Mouse (Mus musculus) liver, embryonic 14.5 days (tissue): ENCODE results near the gene Popdc2. TPM values are rescaled to one million over a fixed set of nuclear protein-coding genes. Genes with fewer than 3 reads are reported as not detected.

Experiments used
- ATAC-seq: fragments of 200-750 bp; cut with Nextera tagmentation; 2 replicates; pipeline ENCODE4 v1.8.0; 2017; ENCODE audit warnings: moderate number of reproducible peaks, mild to moderate bottlenecking, moderate library complexity; ENCODE audit not compliant: insufficient read depth
- DNase-seq, 3 experiments: peaks; one replicate each; pipeline ENCODE4 v3.0.0-alpha.2; 2012 to 2013; ENCODE audit warnings: low read depth in 3 of 3, low spot score in 3 of 3
- H3K27ac ChIP-seq: fragments of 300-500 bp; sonication (generic); 2 replicates; pipeline ENCODE4 v1.5.1; 2014; ENCODE audit warnings: moderate library complexity, mild to moderate bottlenecking, control low read depth, inconsistent platforms
- H3K27me3 ChIP-seq: fragments of 300-500 bp; sonication (generic); 2 replicates; pipeline ENCODE4 v1.6.1; 2014; ENCODE audit warnings: mild to moderate bottlenecking, low read length, moderate library complexity; ENCODE audit not compliant: control insufficient read depth, insufficient read depth
- H3K36me3 ChIP-seq: fragments of 300-500 bp; sonication (generic); replicated peaks from 2 replicates; pipeline ENCODE4 v1.6.1; 2014; ENCODE audit warnings: low read depth; ENCODE audit not compliant: control insufficient read depth, insufficient read depth
- H3K4me1 ChIP-seq, 2 experiments: fragments of 200-500 bp in 1 of 2; fragments of 300-500 bp in 1 of 2; sonication (generic) in 1 of 2; replicated peaks; 2 replicates each; pipeline ENCODE4 v1.6.1; 2012 to 2014; ENCODE audit warnings: antibody characterized with exemption in 1 of 2, inconsistent platforms in 1 of 2, low read length in 1 of 2; ENCODE audit not compliant: control insufficient read depth in 2 of 2, insufficient read depth in 2 of 2
- H3K4me2 ChIP-seq: fragments of 300-500 bp; sonication (generic); 2 replicates; pipeline ENCODE4 v1.6.1; 2014; ENCODE audit warnings: low read depth, mild to moderate bottlenecking, control low read depth, moderate library complexity
- H3K4me3 ChIP-seq, 2 experiments: fragments of 200-500 bp in 1 of 2; fragments of 300-500 bp in 1 of 2; sonication (generic) in 1 of 2; 2 replicates each; pipeline ENCODE4 v1.5.1; 2012 to 2014; ENCODE audit warnings: low read depth in 2 of 2, low read length in 2 of 2, mild to moderate bottlenecking in 2 of 2, control low read depth in 1 of 2, inconsistent platforms in 1 of 2, moderate library complexity in 1 of 2; ENCODE audit not compliant: insufficient read depth in 1 of 2
- H3K9ac ChIP-seq: fragments of 300-500 bp; sonication (generic); replicated peaks from 2 replicates; pipeline ENCODE4 v1.6.1; 2014; ENCODE audit warnings: mild to moderate bottlenecking, control low read depth, moderate library complexity
- H3K9me3 ChIP-seq: fragments of 300-500 bp; sonication (generic); 2 replicates; pipeline ENCODE4 v1.6.1; 2016; ENCODE audit warnings: low read length, mixed read lengths; ENCODE audit not compliant: control insufficient read depth
- CTCF ChIP-seq: IDR thresholded peaks from 2 replicates; pipeline ENCODE4 v1.5.1; 2016; ENCODE audit warnings: antibody characterized with exemption, low read depth, control low read depth
- EP300 ChIP-seq: IDR thresholded peaks from 2 replicates; pipeline ENCODE4 v1.6.1; 2016; ENCODE audit warnings: antibody characterized with exemption, low read depth
- WGBS: fragments of 180-500 bp; shearing (Covaris S2); extraction: QIAGEN DNeasy Blood & Tissue Kit; methylation state at CpG from one replicate; pipeline ENCODE4 v1.1.7; 2014; ENCODE audit not compliant: insufficient replicate concordance; 5-methylcytosine and 5-hydroxymethylcytosine counted together
- polyA plus RNA-seq, 2 experiments: library from polyadenylated mRNA; depleted of rRNA in 1 of 2; stranded (reverse) in 1 of 2; unstranded in 1 of 2; fragments of >200 nt; fragmentation: Nextera tagmentation in 1 of 2; extraction: Ambion mirVana in 1 of 2; gene quantifications; 2 replicates each; pipeline versions ENCODE4 v1.2.1 to v1.2.3; 2012 to 2014

Popdc2 gene
- polyA plus RNA-seq, 2 experiments = 23.2 to 24.5 TPM

DNA sequence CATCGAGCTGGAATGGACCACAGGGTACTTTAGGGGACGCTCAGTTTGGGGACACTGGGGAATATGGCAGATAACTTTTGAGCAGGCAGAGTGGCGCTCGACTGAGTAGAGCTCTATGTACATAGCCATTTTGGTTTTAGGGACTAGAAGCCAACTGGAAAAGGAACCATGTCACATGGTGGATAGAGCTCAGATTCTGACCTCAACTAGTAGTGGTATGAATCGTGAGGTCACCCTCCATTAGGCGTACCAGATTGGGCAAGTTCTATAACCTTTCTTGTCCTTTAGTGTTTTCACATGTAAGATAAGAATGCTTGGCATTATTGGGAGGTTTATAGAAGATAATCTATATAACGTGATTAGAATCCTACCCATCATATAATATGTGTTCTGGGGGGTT is 28.3 kb downstream of the Popdc2 start:
- no peaks in the 10 kb centered on the region for H3K9me3 ChIP-seq
- ATAC-seq (no peak), DNase-seq (no peak)
- H3K4me2 ChIP-seq = no peak overlapping the region
- H3K27ac ChIP-seq = no peak overlapping the region
- H3K4me1 ChIP-seq = peaks cover 14 to 29% of the 10 kb centered on the region in 2 experiments
- H3K27me3 ChIP-seq = no peaks in the 10 kb centered on the region
- TF ChIP-seq CTCF (no peak), EP300 (no peak)
- WGBS = 72% methylated on average over 7 of the region's 7 CpGs
- H3K9ac ChIP-seq = no peak overlapping the region
- no peak overlapping the region for H3K4me3 ChIP-seq
- no peaks in the 10 kb centered on the region for H3K36me3 ChIP-seq

DNA sequence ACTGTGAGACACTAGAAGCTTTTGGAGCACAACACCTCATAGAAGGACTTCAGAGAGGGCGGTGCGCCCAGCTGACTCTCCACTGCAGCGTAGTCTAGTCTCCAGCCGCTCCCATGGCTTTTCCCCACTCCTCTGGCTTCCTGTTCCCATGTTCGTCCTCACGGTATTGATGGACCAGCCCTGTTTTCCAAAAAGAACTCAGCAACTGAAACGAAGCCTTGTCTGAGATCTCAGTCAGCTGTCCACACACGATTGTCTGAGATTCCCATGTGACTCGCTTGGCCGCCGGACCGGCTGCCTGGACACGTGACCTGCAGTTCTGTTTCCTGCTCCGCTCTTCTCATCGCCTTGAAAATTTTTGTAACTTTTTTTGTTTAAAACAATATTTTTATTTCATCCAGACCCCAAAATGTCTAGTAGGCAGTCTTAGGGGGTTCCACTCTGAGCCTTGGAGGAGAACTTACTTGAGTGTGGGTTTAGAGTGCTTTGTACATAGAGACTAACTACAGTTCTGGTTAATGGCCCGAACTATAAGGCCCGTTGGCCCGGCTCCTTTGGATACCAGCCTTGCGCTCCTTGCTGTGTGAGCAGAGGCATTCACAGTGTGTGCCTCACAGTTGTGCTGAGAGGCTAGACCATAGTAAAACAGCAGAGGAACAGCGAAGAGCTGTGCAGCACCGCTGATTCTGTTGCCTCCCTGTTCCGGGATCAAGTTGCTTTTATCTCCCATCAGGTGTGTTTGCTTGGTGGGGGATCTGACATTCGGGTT is 30.3 kb downstream of the Popdc2 start:
- Histone ChIP-seq H3K9me3 (no peaks in the 10 kb centered on the region), H3K27ac (no peak overlapping the region), H3K36me3 (no peaks in the 10 kb centered on the region), H3K9ac (no peak overlapping the region), H3K27me3 (no peaks in the 10 kb centered on the region), H3K4me3 (no peak overlapping the region), H3K4me2 (no peak overlapping the region), H3K4me1 (peaks cover 4 to 20% of the 10 kb centered on the region in 2 experiments)
- ATAC-seq (no peak), DNase-seq (no peak)
- 78% methylated on average over 23 of the region's 23 CpGs for WGBS
- TF ChIP-seq CTCF = no peak
- no peak for TF ChIP-seq EP300

DNA sequence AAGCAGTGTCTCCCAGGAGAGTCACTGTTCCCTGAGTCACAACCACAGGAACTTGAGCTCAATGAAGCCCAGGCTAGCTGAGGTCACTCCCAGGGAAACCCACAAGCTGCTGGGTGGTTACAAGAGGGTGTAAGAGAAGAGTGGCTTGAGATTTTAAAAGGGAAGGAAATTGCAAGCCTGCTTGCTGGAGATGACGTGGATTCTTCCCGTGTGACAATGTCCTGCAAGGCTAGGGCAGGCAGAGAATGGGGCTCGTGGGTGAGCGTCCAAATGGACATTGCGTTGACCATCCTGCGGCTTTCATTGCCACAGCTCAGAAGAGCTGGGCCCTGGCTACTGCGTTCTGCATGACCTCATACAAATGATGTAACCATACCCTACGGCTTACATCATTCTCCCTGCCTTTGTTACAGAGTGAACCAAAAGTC is 32.2 kb downstream of the Popdc2 start:
- no peaks in the 10 kb centered on the region for H3K36me3 ChIP-seq
- ATAC-seq = no peak
- H3K4me1 ChIP-seq = peaks cover 0 to 20% of the 10 kb centered on the region in 2 experiments; a peak in 2 of 4 replicates
- no peaks in the 10 kb centered on the region for H3K9me3 ChIP-seq
- no peak overlapping the region for H3K9ac ChIP-seq
- no peak overlapping the region for H3K4me2 ChIP-seq
- no peaks in the 10 kb centered on the region for H3K27me3 ChIP-seq
- TF ChIP-seq CTCF (no peak), EP300 (no peak)
- WGBS = 53% methylated on average over 8 of the region's 8 CpGs
- no peak overlapping the region for H3K27ac ChIP-seq
- H3K4me3 ChIP-seq = no peak overlapping the region
- DNase-seq = no peak

DNA sequence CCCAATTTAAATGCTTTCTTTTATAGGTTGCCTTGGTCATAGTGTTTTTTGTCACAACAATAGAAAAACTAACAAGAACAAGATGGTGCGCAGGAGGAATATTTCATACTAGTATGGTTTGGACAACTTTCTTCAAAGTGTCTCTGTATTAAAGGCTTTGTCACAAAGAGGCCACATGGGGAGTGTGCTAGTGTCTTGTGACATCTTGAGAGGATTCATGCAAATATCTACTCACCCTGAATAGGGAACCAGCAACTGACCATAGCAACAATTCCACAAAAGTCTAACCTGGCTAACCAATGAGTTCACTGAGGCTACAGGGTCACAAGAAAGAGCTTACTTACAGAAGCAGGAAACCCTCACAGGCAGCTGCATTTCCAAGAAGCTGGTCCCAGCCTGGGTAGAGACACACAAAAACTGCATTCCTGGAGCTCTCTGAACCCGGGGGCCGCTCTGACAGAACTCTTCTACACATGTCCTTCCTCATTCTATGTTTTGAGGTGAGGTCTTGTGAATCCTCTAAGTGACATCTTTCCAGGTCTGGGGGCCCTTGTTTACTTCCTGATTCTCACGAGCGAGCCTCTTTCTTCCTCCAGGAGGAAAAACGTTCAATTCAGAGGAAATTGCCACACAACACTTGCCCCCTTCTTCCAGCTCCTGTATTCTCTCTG is 33.2 kb downstream of the Popdc2 start:
- no peaks in the 10 kb centered on the region for H3K9me3 ChIP-seq
- TF ChIP-seq CTCF (no peak), EP300 (no peak)

DNA sequence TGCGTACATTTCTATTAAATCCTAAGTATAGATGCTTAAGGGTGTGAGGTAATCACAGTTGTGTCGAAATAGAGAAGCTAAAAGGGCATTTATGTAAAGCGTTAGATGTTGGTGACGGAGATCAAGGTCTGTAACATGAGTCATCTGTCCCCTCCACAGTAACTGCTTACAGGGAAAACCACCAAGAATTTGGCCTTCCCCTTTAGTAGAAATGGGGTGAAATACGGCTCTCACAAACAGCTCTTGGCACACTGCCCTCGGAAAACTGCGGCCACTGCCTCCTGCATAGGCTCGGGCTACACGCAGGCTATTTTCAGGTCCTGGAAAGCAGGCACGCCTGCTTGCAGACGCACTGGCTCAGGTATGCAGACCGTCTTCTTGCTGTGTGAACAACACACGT is 34.1 kb downstream of the Popdc2 start:
- H3K27ac ChIP-seq = no peak overlapping the region
- H3K4me1 ChIP-seq = peaks cover 0 to 29% of the 10 kb centered on the region in 2 experiments; a peak in 2 of 4 replicates
- no peak overlapping the region for H3K4me3 ChIP-seq
- H3K9ac ChIP-seq = no peak overlapping the region
- no peak for TF ChIP-seq CTCF
- TF ChIP-seq EP300 = no peak
- 41% methylated on average over 13 of the region's 13 CpGs for WGBS
- no peaks in the 10 kb centered on the region for H3K9me3 ChIP-seq
- ATAC-seq (no peak), DNase-seq (no peak)
- no peak overlapping the region for H3K4me2 ChIP-seq
- no peaks in the 10 kb centered on the region for H3K27me3 ChIP-seq
- no peaks in the 10 kb centered on the region for H3K36me3 ChIP-seq

More for the DNA sequence above, 33.2 kb downstream of the Popdc2 start:
- Histone ChIP-seq H3K9ac (no peak overlapping the region), H3K4me1 (peaks cover 0 to 27% of the 10 kb centered on the region in 2 experiments; a peak in 2 of 4 replicates), H3K27me3 (no peaks in the 10 kb centered on the region), H3K27ac (no peak overlapping the region), H3K4me2 (no peak overlapping the region), H3K4me3 (no peak overlapping the region), H3K36me3 (no peaks in the 10 kb centered on the region)
- ATAC-seq (no peak), DNase-seq (no peak)
- 39% methylated on average over 6 of the region's 6 CpGs for WGBS
